Mouse (Mus musculus) testis, adult 2 months (tissue): ENCODE results near the gene Olfr680-ps1.

ENCODE experiments used
- CTCF ChIP-seq: fragments of 200-500 bp; IDR thresholded peaks from 2 replicates; pipeline ENCODE4 v1.5.1; 2012; ENCODE audit warnings: low read depth, mild to moderate bottlenecking, inconsistent platforms, low read length, moderate library complexity; ENCODE audit not compliant: control insufficient read depth, insufficient read depth, insufficient replicate concordance
- POLR2A ChIP-seq: fragments of 200-500 bp; IDR thresholded peaks from 2 replicates; pipeline ENCODE4 v1.6.1; 2012; ENCODE audit warnings: low read depth, mild to moderate bottlenecking, inconsistent platforms, low read length, moderate library complexity; ENCODE audit not compliant: control insufficient read depth

GRCm38 (mm10) chr7:105064175-105064574 lies 28.4 kb downstream of the Olfr680-ps1 start, which contains the start of gene Olfr678:
- TF ChIP-seq CTCF (no peak), POLR2A (no peak)
